Mouse (Mus musculus) frontal cortex, postnatal 25 days (tissue): ENCODE measurements around the gene R3hdm2.

Source experiments
- DNase-seq, 2 experiments: peaks; one replicate each; pipeline ENCODE4 v3.0.0; 2022; ENCODE audit warnings: low spot score in 2 of 2

The R3hdm2 gene

GRCm38 (mm10) chr10:127380251-127380691 is at the start of gene R3hdm2:
TSS of gene R3hdm2 (plus strand) at chr10:127380327.
- peak; percentile 67 to 80 for DNase-seq

- DNase-seq = no peak
Measured at GRCm38 (mm10) chr10:127332211-127332874, 47.8 kb upstream of the R3hdm2 start.

GRCm38 (mm10) chr10:127333152-127333551 is 47.0 kb upstream of the R3hdm2 start:
- DNase-seq = no peak

- no peak for DNase-seq
Measured at GRCm38 (mm10) chr10:127335271-127335670, 44.9 kb upstream of the R3hdm2 start.

- no peak for DNase-seq
Measured at GRCm38 (mm10) chr10:127336952-127337351, 43.2 kb upstream of the R3hdm2 start.

- DNase-seq = no peak
Measured at GRCm38 (mm10) chr10:127337536-127338099, 42.5 kb upstream of the R3hdm2 start.

- DNase-seq = peak; percentile 66 to 81
Measured at GRCm38 (mm10) chr10:127338930-127339682, 41.0 kb upstream of the R3hdm2 start.

GRCm38 (mm10) chr10:127339683-127340576 is 40.2 kb upstream of the R3hdm2 start:
- DNase-seq = no peak

- DNase-seq = no peak
Measured at GRCm38 (mm10) chr10:127340577-127341359, 39.4 kb upstream of the R3hdm2 start.

GRCm38 (mm10) chr10:127341360-127341690 is 38.8 kb upstream of the R3hdm2 start:
- no peak for DNase-seq

GRCm38 (mm10) chr10:127341891-127342639 is 38.1 kb upstream of the R3hdm2 start, which contains the start of gene Gli1:
TSS of gene Gli1 (minus strand) at chr10:127341974.
- DNase-seq = peak in 1 of 2 experiments; percentile 62

GRCm38 (mm10) chr10:127343029-127343428 is 37.1 kb upstream of the R3hdm2 start:
- no peak for DNase-seq

GRCm38 (mm10) chr10:127346173-127346572 is 34.0 kb upstream of the R3hdm2 start:
- DNase-seq = no peak

GRCm38 (mm10) chr10:127348957-127349356 is 31.2 kb upstream of the R3hdm2 start:
- DNase-seq = no peak

- no peak for DNase-seq
Measured at GRCm38 (mm10) chr10:127349810-127350209, 30.3 kb upstream of the R3hdm2 start.

- DNase-seq = peak in 1 of 2 experiments; percentile 70
Measured at GRCm38 (mm10) chr10:127350594-127351284, 29.4 kb upstream of the R3hdm2 start.

- no peak for DNase-seq
Measured at GRCm38 (mm10) chr10:127351285-127351595, 28.9 kb upstream of the R3hdm2 start.

GRCm38 (mm10) chr10:127351719-127352118 is 28.4 kb upstream of the R3hdm2 start:
- DNase-seq = no peak

GRCm38 (mm10) chr10:127352187-127352586 is 27.9 kb upstream of the R3hdm2 start:
- DNase-seq = no peak

- DNase-seq = no peak
Measured at GRCm38 (mm10) chr10:127352766-127353165, 27.4 kb upstream of the R3hdm2 start.
